Mouse (Mus musculus): ENCODE measurements at regions not wholly inside any gene's neighbourhood (a gene's known extent, or its start where the extent isn't known, plus 50 kb on each side); places are given as distances from the start of the nearest gene placed in this dataset.

GRCm38 (mm10) chr2:8214751-8215150 is 705.4 kb upstream of the Celf2 start:
- DNase-seq (ENCODE audit: low spot score in 2 of 2), result peak in 1 of 2 experiments; percentile 7
